Mouse (Mus musculus) olfactory bulb, adult 2 months (tissue): Measurements from ENCODE around the gene Cpsf4l.

Experiments
- CTCF ChIP-seq: fragments of 200-500 bp; IDR thresholded peaks from 2 replicates; pipeline ENCODE4 v1.5.1; 2012; ENCODE audit warnings: low read depth, mild to moderate bottlenecking, low read length, moderate library complexity; ENCODE audit not compliant: insufficient read depth
- POLR2A ChIP-seq: fragments of 200-500 bp; IDR thresholded peaks from 2 replicates; pipeline ENCODE4 v1.6.1; 2012; ENCODE audit warnings: mild to moderate bottlenecking, low read depth, low read length, moderate library complexity; ENCODE audit not compliant: insufficient read depth

- TF ChIP-seq CTCF (no peak), POLR2A (no peak)
Measured at GRCm38 (mm10) chr11:113680954-113681353, 28.9 kb downstream of the Cpsf4l start.
